Mouse (Mus musculus): Measurements from ENCODE around the gene Ciz1.

DNA sequence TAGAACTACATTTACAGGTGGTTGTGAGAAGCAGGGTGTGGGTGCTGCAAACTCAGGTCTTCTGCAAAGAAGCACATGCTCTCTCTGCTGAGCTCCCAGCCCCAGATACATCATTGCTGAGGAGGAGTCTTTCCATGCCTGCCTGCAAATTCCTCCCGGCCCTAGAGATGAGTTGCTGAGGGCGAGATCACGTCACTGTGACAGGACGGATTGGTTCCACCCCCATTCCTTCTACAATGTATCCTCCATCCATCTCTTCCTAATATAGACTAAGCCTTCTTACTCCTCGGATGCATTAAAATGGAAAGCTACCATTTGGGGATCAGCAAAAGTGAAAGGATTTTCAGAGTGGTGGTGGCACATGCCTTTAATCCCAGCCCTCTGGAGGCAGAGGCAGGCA is 73.4 kb downstream of the Ciz1 start:
- TF ChIP-seq CTCF (IDR thresholded peaks at IDR 0.05; ENCODE audit: extremely low read depth, insufficient read depth, low read length) (no peak), POLR2A (IDR thresholded peaks at IDR 0.05; ENCODE audit: extremely low read depth, insufficient read depth, low read length) (0 out of 2 replicates have a peak, but pooled peaks have one; percentile 12)
